Mouse (Mus musculus) embryo, embryonic 11.5 days (tissue): Measurements from ENCODE around the gene Iqsec2.

Source experiments
- DNase-seq: peaks from one replicate; pipeline ENCODE4 v3.0.0-alpha.2; 2012; ENCODE audit warnings: low read depth, low spot score

The Iqsec2 gene

DNA sequence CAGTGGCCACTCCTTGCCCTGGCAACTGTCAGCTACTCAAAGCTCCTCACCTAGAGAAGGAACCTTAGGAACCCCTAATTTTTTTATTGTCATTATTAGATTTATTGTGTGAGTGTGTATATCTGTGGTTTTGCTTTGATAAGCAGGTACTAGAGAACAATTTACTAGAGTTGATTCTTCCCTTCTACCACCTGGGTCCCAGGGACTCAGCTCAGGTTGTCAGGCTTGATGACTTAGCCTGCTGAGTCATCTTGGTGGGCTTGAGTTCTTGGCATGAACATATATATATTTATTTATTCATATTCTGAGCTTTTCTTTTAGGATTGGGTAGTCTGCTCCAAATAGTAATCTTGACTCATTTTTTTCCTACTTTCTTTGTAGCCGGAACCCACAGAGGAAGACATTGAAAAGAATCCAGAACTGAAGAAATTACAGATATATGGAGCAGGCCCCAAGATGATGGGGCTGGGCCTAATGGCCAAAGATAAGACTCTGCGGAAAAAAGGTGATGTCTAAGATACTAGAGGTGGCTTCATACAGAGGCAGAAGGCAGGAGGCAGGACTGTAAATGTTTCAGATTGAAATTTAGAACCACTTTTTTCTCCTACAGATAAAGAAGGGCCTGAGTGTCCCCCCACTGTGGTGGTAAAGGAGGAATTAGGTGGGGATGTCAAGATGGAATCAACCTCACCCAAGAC is 100.6 kb downstream of the Iqsec2 start:
- DNase-seq, result no peak

DNA sequence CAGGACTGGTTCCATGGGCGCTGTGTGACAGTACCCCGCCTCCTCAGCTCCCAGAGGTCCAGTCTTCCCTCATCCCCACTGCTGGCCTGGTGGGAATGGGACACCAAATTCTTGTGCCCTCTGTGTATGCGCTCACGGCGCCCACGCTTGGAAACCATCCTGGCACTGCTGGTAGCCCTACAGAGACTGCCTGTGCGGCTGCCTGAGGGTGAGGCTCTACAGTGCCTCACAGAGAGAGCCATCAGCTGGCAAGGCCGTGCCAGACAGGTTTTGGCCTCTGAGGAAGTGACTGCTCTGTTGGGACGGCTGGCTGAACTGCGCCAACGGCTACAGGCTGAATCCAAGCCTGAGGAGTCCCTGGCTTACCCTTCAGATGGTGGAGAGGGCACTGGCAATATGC is 127.1 kb downstream of the Iqsec2 start:
- no peak for DNase-seq
